Mouse (Mus musculus) kidney, embryonic 16.5 days (tissue): ENCODE measurements around the gene Tceanc2. TPM values are rescaled to one million over a fixed set of nuclear protein-coding genes. Genes with fewer than 3 reads are reported as not detected.
"Not testable (repeated sequence)": the region's sequence is repeated elsewhere in the genome, so short reads cannot be mapped to it uniquely, and the experiment has no call there.

Experiments used
- ATAC-seq: fragments of 200-750 bp; cut with Nextera tagmentation; 2 replicates; pipeline ENCODE4 v1.8.0; 2017; ENCODE audit warnings: moderate TSS enrichment; ENCODE audit not compliant: low FRiP score, low TSS enrichment
- H3K27ac ChIP-seq: fragments of 300-500 bp; sonication (generic); 2 replicates; pipeline ENCODE4 v1.5.1; 2014; ENCODE audit warnings: low read length
- H3K27me3 ChIP-seq: fragments of 300-500 bp; sonication (generic); 2 replicates; pipeline ENCODE4 v1.6.1; 2014; ENCODE audit warnings: low read length, control low read depth, mixed read lengths; ENCODE audit not compliant: insufficient read depth
- H3K36me3 ChIP-seq: fragments of 300-500 bp; sonication (generic); 2 replicates; pipeline ENCODE4 v1.6.1; 2014; ENCODE audit warnings: low read length, control low read depth, mixed read lengths; ENCODE audit not compliant: insufficient read depth
- H3K4me1 ChIP-seq: fragments of 300-500 bp; sonication (generic); 2 replicates; pipeline ENCODE4 v1.6.1; 2014; ENCODE audit warnings: low read length, control low read depth, mixed read lengths; ENCODE audit not compliant: insufficient read depth
- H3K4me2 ChIP-seq: fragments of 300-500 bp; sonication (generic); replicated peaks from 2 replicates; pipeline ENCODE4 v1.6.1; 2014; ENCODE audit warnings: low read depth, low read length
- H3K4me3 ChIP-seq: fragments of 300-500 bp; sonication (generic); 2 replicates; pipeline ENCODE4 v1.5.1; 2014; ENCODE audit warnings: mild to moderate bottlenecking, low read length
- H3K9ac ChIP-seq: fragments of 300-500 bp; sonication (generic); replicated peaks from 2 replicates; pipeline ENCODE4 v1.6.1; 2014; ENCODE audit warnings: low read length
- H3K9me3 ChIP-seq: fragments of 300-500 bp; sonication (generic); 2 replicates; pipeline ENCODE4 v1.6.1; 2016; ENCODE audit warnings: low read length, control low read depth
- WGBS: fragments of 180-500 bp; shearing (Covaris S2); extraction: QIAGEN DNeasy Blood & Tissue Kit; methylation state at CpG from one replicate; pipeline ENCODE4 v1.1.7; 2014; 5-methylcytosine and 5-hydroxymethylcytosine counted together
- polyA plus RNA-seq: library from polyadenylated mRNA; unstranded; fragments of >200 nt; fragmentation: Nextera tagmentation; extraction: Ambion mirVana; gene quantifications from 2 replicates; pipeline ENCODE4 v1.2.1, GENCODE M21; 2015

Tceanc2 gene
- polyA plus RNA-seq, 1 experiment from 2014 or later, result 29.7 TPM

- Histone ChIP-seq H3K4me2 (no peak overlapping the region), H3K27me3 (no peaks in the 10 kb centered on the region), H3K27ac (0 out of 2 replicates have a peak overlapping the region, but pooled peaks have one; percentile 31), H3K9me3 (no peaks in the 10 kb centered on the region), H3K36me3 (no peaks in the 10 kb centered on the region), H3K4me1 (peaks cover 8% of the 10 kb centered on the region; the same call in 1 of the 2 replicates), H3K9ac (no peak overlapping the region), H3K4me3 (no peak overlapping the region)
- 74% methylated on average over 6 of the region's 6 CpGs for WGBS
- 0 out of 2 replicates have a peak, but pooled peaks have one; percentile 39 for ATAC-seq
Measured at GRCm38 (mm10) chr4:107120676-107121075, 58.2 kb downstream of the Tceanc2 start.

- H3K4me3 ChIP-seq, result no peak overlapping the region
- no peak for ATAC-seq
- H3K27me3 ChIP-seq, result no peaks in the 10 kb centered on the region
- peaks cover 9% of the 10 kb centered on the region; the same call in 1 of the 2 replicates for H3K4me1 ChIP-seq
- H3K9me3 ChIP-seq, result no peaks in the 10 kb centered on the region
- no peak overlapping the region for H3K4me2 ChIP-seq
- WGBS, result 66% methylated on average over 3 of the region's 4 CpGs
- no peak overlapping the region for H3K9ac ChIP-seq
- no peak overlapping the region for H3K27ac ChIP-seq
- H3K36me3 ChIP-seq, result no peaks in the 10 kb centered on the region
Measured at GRCm38 (mm10) chr4:107119056-107119455, 59.9 kb downstream of the Tceanc2 start.

- no peaks in the 10 kb centered on the region for H3K36me3 ChIP-seq
- no peak overlapping the region for H3K27ac ChIP-seq
- no peak for ATAC-seq
- no peaks in the 10 kb centered on the region for H3K27me3 ChIP-seq
- H3K4me1 ChIP-seq, result peaks cover 9% of the 10 kb centered on the region; the same call in 1 of the 2 replicates
- WGBS, result 90% methylated on average over 2 of the region's 2 CpGs
- no peak overlapping the region for H3K9ac ChIP-seq
- H3K4me3 ChIP-seq, result no peak overlapping the region
- no peaks in the 10 kb centered on the region for H3K9me3 ChIP-seq
- no peak overlapping the region for H3K4me2 ChIP-seq
Measured at GRCm38 (mm10) chr4:107117741-107118385, 61.1 kb downstream of the Tceanc2 start.

GRCm38 (mm10) chr4:107114278-107114677 is 64.6 kb downstream of the Tceanc2 start:
- WGBS, result 11% methylated on average over 8 of the region's 8 CpGs
- peaks cover 5% of the 10 kb centered on the region; the same call in 1 of the 2 replicates for H3K4me1 ChIP-seq
- ATAC-seq, result peak; percentile 80; the same call in 1 of the 2 replicates

GRCm38 (mm10) chr4:107109181-107109580 is 69.7 kb downstream of the Tceanc2 start:
- H3K27me3 ChIP-seq, H3K36me3 ChIP-seq, H3K27ac ChIP-seq, H3K4me2 ChIP-seq, H3K9ac ChIP-seq, ATAC-seq, H3K9me3 ChIP-seq, H3K4me3 ChIP-seq: not testable (repeated sequence)
- peaks cover 11% of the 10 kb centered on the region for H3K4me1 ChIP-seq
- 94% methylated on average over 6 of the region's 6 CpGs for WGBS

More at GRCm38 (mm10) chr4:107114278-107114677, 64.6 kb downstream of the Tceanc2 start:
- 0 out of 2 replicates have a peak overlapping the region, but pooled peaks have one; percentile 17 for H3K27ac ChIP-seq
- no peaks in the 10 kb centered on the region for H3K27me3 ChIP-seq
- no peak overlapping the region for H3K9ac ChIP-seq
- no peak overlapping the region for H3K4me2 ChIP-seq
- no peak overlapping the region for H3K4me3 ChIP-seq
- no peaks in the 10 kb centered on the region for H3K36me3 ChIP-seq
- no peaks in the 10 kb centered on the region for H3K9me3 ChIP-seq

GRCm38 (mm10) chr4:107108291-107108731 is 70.6 kb downstream of the Tceanc2 start:
- Histone ChIP-seq H3K9me3 (no peaks in the 10 kb centered on the region), H3K27ac (0 out of 2 replicates have a peak overlapping the region, but pooled peaks have one; percentile 25), H3K4me2 (peak overlapping the region; percentile 37), H3K4me1 (peaks cover 10% of the 10 kb centered on the region), H3K36me3 (no peaks in the 10 kb centered on the region), H3K4me3 (no peak overlapping the region), H3K9ac (peak overlapping the region; percentile 37; the same call in 1 of the 2 replicates), H3K27me3 (no peaks in the 10 kb centered on the region)
- peak; percentile 89 for ATAC-seq
- 8% methylated on average over 13 of the region's 13 CpGs for WGBS

- no peak overlapping the region for H3K4me2 ChIP-seq
- H3K4me1 ChIP-seq, result peaks cover 10% of the 10 kb centered on the region
- H3K27me3 ChIP-seq, result no peaks in the 10 kb centered on the region
- H3K4me3 ChIP-seq, result no peak overlapping the region
- H3K9ac ChIP-seq, result no peak overlapping the region
- 76% methylated on average over 16 of the region's 16 CpGs for WGBS
- no peak for ATAC-seq
- H3K27ac ChIP-seq, result no peak overlapping the region
- H3K9me3 ChIP-seq, result no peaks in the 10 kb centered on the region
- H3K36me3 ChIP-seq, result no peaks in the 10 kb centered on the region
Measured at GRCm38 (mm10) chr4:107106777-107107176, 72.1 kb downstream of the Tceanc2 start.

- H3K9ac ChIP-seq, result no peak overlapping the region
- no peak overlapping the region for H3K4me2 ChIP-seq
- H3K36me3 ChIP-seq, result no peaks in the 10 kb centered on the region
- no peak overlapping the region for H3K4me3 ChIP-seq
- peaks cover 6% of the 10 kb centered on the region; the same call in 1 of the 2 replicates for H3K4me1 ChIP-seq
- H3K27ac ChIP-seq, result no peak overlapping the region
- WGBS, result 68% methylated on average over 8 of the region's 8 CpGs
- no peaks in the 10 kb centered on the region for H3K9me3 ChIP-seq
- ATAC-seq, result no peak
- no peaks in the 10 kb centered on the region for H3K27me3 ChIP-seq
Measured at GRCm38 (mm10) chr4:107102220-107102619, 76.7 kb downstream of the Tceanc2 start.

GRCm38 (mm10) chr4:107098791-107099525 is 80.0 kb downstream of the Tceanc2 start:
- 62% methylated on average over 17 of the region's 17 CpGs for WGBS
- Histone ChIP-seq H3K27ac (no peak overlapping the region), H3K36me3 (no peaks in the 10 kb centered on the region), H3K4me1 (peaks cover 6% of the 10 kb centered on the region; the same call in 1 of the 2 replicates), H3K9ac (no peak overlapping the region), H3K4me2 (no peak overlapping the region), H3K27me3 (no peaks in the 10 kb centered on the region), H3K4me3 (no peak overlapping the region), H3K9me3 (no peaks in the 10 kb centered on the region)
- ATAC-seq, result no peak; the same call in 1 of the 2 replicates
